Mouse (Mus musculus) liver, adult 2 months (tissue): ENCODE results near the gene Hip1.

ENCODE experiments used
- CTCF ChIP-seq: fragments of 200-500 bp; IDR thresholded peaks from 2 replicates; pipeline ENCODE4 v1.5.1; 2011; ENCODE audit warnings: low read depth, low read length, control low read depth
- POLR2A ChIP-seq: fragments of 200-500 bp; IDR thresholded peaks from 2 replicates; pipeline ENCODE4 v1.6.1; 2011; ENCODE audit warnings: low read length, control low read depth; ENCODE audit not compliant: insufficient read depth; ENCODE audit errors: extremely low read depth

GRCm38 (mm10) chr5:135460152-135460832 is 84.6 kb downstream of the Hip1 start:
- no peak for TF ChIP-seq CTCF
- TF ChIP-seq POLR2A: no peak
